Mouse (Mus musculus) liver, embryonic 16.5 days (tissue): Measurements from ENCODE around the gene Gm17019. TPM values are rescaled to one million over a fixed set of nuclear protein-coding genes. Genes with fewer than 3 reads are reported as not detected.

Experiments used
- polyA plus RNA-seq: library from polyadenylated mRNA; unstranded; fragments of >200 nt; fragmentation: Nextera tagmentation; extraction: Ambion mirVana; gene quantifications from 2 replicates; pipeline ENCODE4 v1.2.1, GENCODE M21; 2015

Gm17019 gene
- polyA plus RNA-seq, 1 experiment from 2014 or later, result not detected

Other genes with a start within 250 kb of the Gm17019 start
- not detected in 2 replicates for gene Gm9758, start 118.1 kb downstream of the Gm17019 start, polyA plus RNA-seq
- gene Speer4e, start 94.6 kb downstream of the Gm17019 start, polyA plus RNA-seq, result not detected in 2 replicates
- not detected in 2 replicates for gene Gm10354, start 54.1 kb downstream of the Gm17019 start, polyA plus RNA-seq